Mouse (Mus musculus) limb, embryonic 12.5 days (tissue): ENCODE measurements at regions not wholly inside any gene's neighbourhood (a gene's known extent, or its start where the extent isn't known, plus 50 kb on each side); places are given as distances from the start of the nearest gene placed in this dataset.
A peak's percentile ranks its signal among the peaks of the same experiment; 100 is the strongest.
"Not testable (repeated sequence)": the region's sequence is repeated elsewhere in the genome, so short reads cannot be mapped to it uniquely, and the experiment has no call there.

Source experiments
- ATAC-seq: fragments of 200-750 bp; cut with Nextera tagmentation; 2 replicates; pipeline ENCODE4 v1.8.0; 2017; ENCODE audit warnings: low read depth, moderate TSS enrichment; ENCODE audit not compliant: insufficient number of reproducible peaks, insufficient read depth, low FRiP score, low TSS enrichment
- H3K27ac ChIP-seq: fragments of 300-500 bp; sonication (generic); 2 replicates; pipeline ENCODE4 v1.5.1; 2016; ENCODE audit warnings: mild to moderate bottlenecking, moderate library complexity
- H3K27me3 ChIP-seq: fragments of 300-500 bp; sonication (generic); 2 replicates; pipeline ENCODE4 v1.6.1; 2016; ENCODE audit warnings: mild to moderate bottlenecking, moderate library complexity
- H3K36me3 ChIP-seq: fragments of 300-500 bp; sonication (generic); 2 replicates; pipeline ENCODE4 v1.6.1; 2016; ENCODE audit warnings: mild to moderate bottlenecking, moderate library complexity
- H3K4me1 ChIP-seq: fragments of 300-500 bp; sonication (generic); replicated peaks from 2 replicates; pipeline ENCODE4 v1.6.1; 2016
- H3K4me2 ChIP-seq: fragments of 300-500 bp; sonication (generic); 2 replicates; pipeline ENCODE4 v1.6.1; 2016; ENCODE audit warnings: mild to moderate bottlenecking, moderate library complexity
- H3K4me3 ChIP-seq: fragments of 300-500 bp; sonication (generic); replicated peaks from 2 replicates; pipeline ENCODE4 v1.5.1; 2016; ENCODE audit warnings: mild to moderate bottlenecking
- H3K9ac ChIP-seq: fragments of 300-500 bp; sonication (generic); replicated peaks from 2 replicates; pipeline ENCODE4 v1.6.1; 2016; ENCODE audit warnings: mild to moderate bottlenecking, moderate library complexity
- H3K9me3 ChIP-seq: fragments of 300-500 bp; sonication (generic); 2 replicates; pipeline ENCODE4 v1.6.1; 2016; ENCODE audit warnings: mild to moderate bottlenecking, moderate library complexity
- WGBS: fragments of 180-500 bp; shearing (Covaris S2); methylation state at CpG from one replicate; pipeline ENCODE4 v1.1.7; 2016; 5-methylcytosine and 5-hydroxymethylcytosine counted together

- no peak for ATAC-seq
These were observed 147.5 kb upstream of the Sfswap start for GRCm38 (mm10) chr5:129353549-129353948.

GRCm38 (mm10) chr5:129354877-129355276, 146.1 kb upstream of the Sfswap start:
- H3K9ac ChIP-seq: no peak overlapping the region
- no peak overlapping the region for H3K27ac ChIP-seq
- no peak overlapping the region for H3K4me2 ChIP-seq
- no peaks in the 10 kb centered on the region for H3K9me3 ChIP-seq
- H3K27me3 ChIP-seq: no peaks in the 10 kb centered on the region
- H3K36me3 ChIP-seq: no peaks in the 10 kb centered on the region
- no peak for ATAC-seq
- H3K4me3 ChIP-seq: no peak overlapping the region
- H3K4me1 ChIP-seq: no peaks in the 10 kb centered on the region
- WGBS: 81% methylated on average over 5 of the region's 5 CpGs

More at GRCm38 (mm10) chr5:129353549-129353948, 147.5 kb upstream of the Sfswap start:
- Histone ChIP-seq H3K9ac (no peak overlapping the region), H3K4me3 (no peak overlapping the region), H3K4me1 (no peaks in the 10 kb centered on the region), H3K9me3 (no peaks in the 10 kb centered on the region), H3K27me3 (no peaks in the 10 kb centered on the region), H3K27ac (no peak overlapping the region), H3K4me2 (no peak overlapping the region), H3K36me3 (no peaks in the 10 kb centered on the region)
- WGBS: 25% methylated on average over 9 of the region's 9 CpGs

- WGBS: 81% methylated on average over 2 of the region's 2 CpGs
- Histone ChIP-seq H3K27ac (no peak overlapping the region), H3K9ac (no peak overlapping the region), H3K9me3 (no peaks in the 10 kb centered on the region), H3K36me3 (no peaks in the 10 kb centered on the region), H3K27me3 (no peaks in the 10 kb centered on the region), H3K4me2 (no peak overlapping the region), H3K4me1 (no peaks in the 10 kb centered on the region), H3K4me3 (no peak overlapping the region)
- no peak for ATAC-seq
These were observed 139.5 kb upstream of the Sfswap start for GRCm38 (mm10) chr5:129361527-129361926.

- H3K9me3 ChIP-seq: no peaks in the 10 kb centered on the region
- H3K4me2 ChIP-seq: no peak overlapping the region
- no peaks in the 10 kb centered on the region for H3K4me1 ChIP-seq
- ATAC-seq: no peak
- no peak overlapping the region for H3K9ac ChIP-seq
- 80% methylated on average over 10 of the region's 10 CpGs for WGBS
- H3K27me3 ChIP-seq: no peaks in the 10 kb centered on the region
- no peak overlapping the region for H3K4me3 ChIP-seq
- H3K36me3 ChIP-seq: no peaks in the 10 kb centered on the region
- H3K27ac ChIP-seq: no peak overlapping the region
These were observed 137.8 kb upstream of the Sfswap start for GRCm38 (mm10) chr5:129363189-129363588.

- Histone ChIP-seq H3K27ac (no peak overlapping the region), H3K4me1 (no peaks in the 10 kb centered on the region), H3K36me3 (no peaks in the 10 kb centered on the region), H3K9ac (no peak overlapping the region), H3K9me3 (no peaks in the 10 kb centered on the region), H3K4me2 (no peak overlapping the region), H3K4me3 (no peak overlapping the region), H3K27me3 (no peaks in the 10 kb centered on the region)
- 78% methylated on average over 8 of the region's 8 CpGs for WGBS
- ATAC-seq: no peak
These were observed 136.0 kb upstream of the Sfswap start for GRCm38 (mm10) chr5:129365026-129365425.

- Histone ChIP-seq H3K36me3 (no peaks in the 10 kb centered on the region), H3K9ac (no peak overlapping the region), H3K4me1 (no peaks in the 10 kb centered on the region), H3K4me2 (no peak overlapping the region), H3K27me3 (no peaks in the 10 kb centered on the region), H3K9me3 (no peaks in the 10 kb centered on the region), H3K27ac (no peak overlapping the region), H3K4me3 (no peak overlapping the region)
- WGBS: 78% methylated on average over 13 of the region's 13 CpGs
- ATAC-seq: no peak
These were observed 133.8 kb upstream of the Sfswap start for GRCm38 (mm10) chr5:129367266-129367665.

- ATAC-seq: no peak
- 92% methylated on average over 7 of the region's 7 CpGs for WGBS
- Histone ChIP-seq H3K36me3 (no peaks in the 10 kb centered on the region), H3K4me3 (no peak overlapping the region), H3K4me1 (no peaks in the 10 kb centered on the region), H3K27me3 (no peaks in the 10 kb centered on the region), H3K9me3 (peaks cover 11% of the 10 kb centered on the region), H3K9ac (no peak overlapping the region), H3K4me2 (no peak overlapping the region), H3K27ac (no peak overlapping the region)
These were observed 120.2 kb upstream of the Sfswap start for GRCm38 (mm10) chr5:129380861-129381260.

- Histone ChIP-seq H3K36me3 (no peaks in the 10 kb centered on the region), H3K4me1 (peaks cover 9% of the 10 kb centered on the region), H3K27me3 (no peaks in the 10 kb centered on the region), H3K27ac (no peak overlapping the region), H3K4me3 (no peak overlapping the region), H3K9ac (no peak overlapping the region), H3K4me2 (no peak overlapping the region), H3K9me3 (no peaks in the 10 kb centered on the region)
- no peak for ATAC-seq
- WGBS: 89% methylated on average over 8 of the region's 8 CpGs
These were observed 116.0 kb upstream of the Sfswap start for GRCm38 (mm10) chr5:129384976-129385375.

- not testable (repeated sequence) for H3K36me3 ChIP-seq, H3K9ac ChIP-seq
- peak; percentile 59; the same call in 1 of the 2 replicates for ATAC-seq
These were observed 114.9 kb upstream of the Sfswap start for GRCm38 (mm10) chr5:129385965-129386643.

GRCm38 (mm10) chr5:129386671-129387070, 114.3 kb upstream of the Sfswap start:
- not testable (repeated sequence) for H3K27me3 ChIP-seq, H3K4me2 ChIP-seq, H3K27ac ChIP-seq, H3K36me3 ChIP-seq, H3K9ac ChIP-seq, H3K4me3 ChIP-seq, H3K9me3 ChIP-seq
- peaks cover 17% of the 10 kb centered on the region for H3K4me1 ChIP-seq
- peak; percentile 79; the same call in 1 of the 2 replicates for ATAC-seq
- no CpG with 5 or more reads among the region's 8 CpGs for WGBS

More at GRCm38 (mm10) chr5:129385965-129386643, 114.9 kb upstream of the Sfswap start:
- not testable (repeated sequence) for H3K4me2 ChIP-seq, H3K27ac ChIP-seq, H3K27me3 ChIP-seq, H3K4me3 ChIP-seq, H3K9me3 ChIP-seq
- 61% methylated on average over 2 of the region's 7 CpGs for WGBS
- peaks cover 16% of the 10 kb centered on the region for H3K4me1 ChIP-seq

- Histone ChIP-seq H3K9ac (no peak overlapping the region), H3K27ac (no peak overlapping the region), H3K9me3 (no peaks in the 10 kb centered on the region), H3K36me3 (no peaks in the 10 kb centered on the region), H3K4me3 (no peak overlapping the region), H3K4me2 (no peak overlapping the region), H3K4me1 (peaks cover 17% of the 10 kb centered on the region), H3K27me3 (no peaks in the 10 kb centered on the region)
- 57% methylated on average over 3 of the region's 3 CpGs for WGBS
- ATAC-seq: no peak
These were observed 113.7 kb upstream of the Sfswap start for GRCm38 (mm10) chr5:129387301-129387700.

- Histone ChIP-seq H3K9me3 (no peaks in the 10 kb centered on the region), H3K27ac (no peak overlapping the region), H3K36me3 (no peaks in the 10 kb centered on the region), H3K4me3 (no peak overlapping the region), H3K9ac (no peak overlapping the region; the same call in 1 of the 2 replicates), H3K4me2 (no peak overlapping the region), H3K27me3 (no peaks in the 10 kb centered on the region), H3K4me1 (peaks cover 17% of the 10 kb centered on the region)
- 64% methylated on average over 4 of the region's 4 CpGs for WGBS
- no peak for ATAC-seq
These were observed 110.1 kb upstream of the Sfswap start for GRCm38 (mm10) chr5:129390921-129391371.
